Mouse (Mus musculus): ENCODE results near the gene Nsdhl.

- TF ChIP-seq CTCF (IDR thresholded peaks at IDR 0.05) (no peak), EP300 (IDR thresholded peaks at IDR 0.05) (no peak)
Observed at GRCm38 (mm10) chrX:72918682-72919059, 314 bp downstream of the Nsdhl start.
